Mouse (Mus musculus) stomach, postnatal 0 days (tissue): Measurements from ENCODE around the gene Iglon5.

Experiments used
- CTCF ChIP-seq: IDR thresholded peaks from 2 replicates; pipeline ENCODE4 v1.5.1; 2016; ENCODE audit warnings: antibody characterized with exemption, low read depth, mild to moderate bottlenecking, moderate library complexity
- EP300 ChIP-seq: optimal IDR thresholded peaks from 2 replicates; pipeline ENCODE3; 2016; ENCODE audit warnings: antibody characterized with exemption

- TF ChIP-seq EP300 (peak; percentile 61), CTCF (no peak)
Observed at GRCm38 (mm10) chr7:43462851-43463250, 27.0 kb downstream of the Iglon5 start, which contains the start of gene Vsig10l.
